Mouse (Mus musculus): ENCODE results near the gene Uqcc2. TPM values are rescaled to one million over a fixed set of nuclear protein-coding genes. Genes with fewer than 3 reads are reported as not detected.

Uqcc2 gene
- 345 and 346 TPM in 2 replicates for polyA plus RNA-seq (2014; fragmentation: Nextera tagmentation; extraction: Ambion mirVana)

- ATAC-seq (ENCODE audit: insufficient read depth, low FRiP score, low TSS enrichment) = peak; percentile 86
- 0% methylated on average over 46 of the region's 46 CpGs for WGBS
- peak within 1 kb of the TSS; percentile 44 for H3K4me3 ChIP-seq (ENCODE audit: low read depth, low read length)
- peaks cover 23% of the 10 kb centered on the region for H3K4me1 ChIP-seq (ENCODE audit: control insufficient read depth, insufficient read depth, low read length)
- H3K4me2 ChIP-seq (ENCODE audit: low read depth) = peak within 1 kb of the TSS; percentile 42
- H3K36me3 ChIP-seq (ENCODE audit: control insufficient read depth, insufficient read depth, low read length) = no peaks in the 10 kb centered on the region
- H3K9ac ChIP-seq (ENCODE audit: low read length) = peak within 1 kb of the TSS; percentile 71
- peak; percentile 99 for DNase-seq (ENCODE audit: low spot score)
- H3K27me3 ChIP-seq (ENCODE audit: control insufficient read depth, insufficient read depth, low read length) = no peaks in the 10 kb centered on the region
- H3K27ac ChIP-seq (ENCODE audit: low read depth, low read length) = 0 out of 2 replicates have a peak within 1 kb of the TSS, but pooled peaks have one; percentile 1
- H3K9me3 ChIP-seq (ENCODE audit: control insufficient read depth, low read length) = no peaks in the 10 kb centered on the region
Observed at GRCm38 (mm10) chr17:27133551-27134141, at the start of gene Uqcc2. Gene Uqcc2, minus strand, starts transcription at chr17:27133916.

GRCm38 (mm10) chr17:27182401-27182800, 48.7 kb upstream of the Uqcc2 start:
- 75% methylated on average over 5 of the region's 5 CpGs for WGBS
- H3K36me3 ChIP-seq (ENCODE audit: control insufficient read depth, insufficient read depth, low read length) = no peaks in the 10 kb centered on the region
- no peak overlapping the region for H3K4me3 ChIP-seq (ENCODE audit: low read depth, low read length)
- no peaks in the 10 kb centered on the region for H3K27me3 ChIP-seq (ENCODE audit: control insufficient read depth, insufficient read depth, low read length)
- H3K4me1 ChIP-seq (ENCODE audit: control insufficient read depth, insufficient read depth, low read length) = no peaks in the 10 kb centered on the region
- DNase-seq (ENCODE audit: low spot score) = no peak
- no peak overlapping the region for H3K27ac ChIP-seq (ENCODE audit: low read depth, low read length)
- no peaks in the 10 kb centered on the region for H3K9me3 ChIP-seq (ENCODE audit: control insufficient read depth, low read length)
- H3K4me2 ChIP-seq (ENCODE audit: low read depth) = no peak overlapping the region
- no peak for ATAC-seq (ENCODE audit: insufficient read depth, low FRiP score, low TSS enrichment)
- no peak overlapping the region for H3K9ac ChIP-seq (ENCODE audit: low read length)

- Histone ChIP-seq H3K27me3 (ENCODE audit: control insufficient read depth, insufficient read depth, low read length) (no peaks in the 10 kb centered on the region), H3K9me3 (ENCODE audit: control insufficient read depth, low read length) (no peaks in the 10 kb centered on the region), H3K4me1 (ENCODE audit: control insufficient read depth, insufficient read depth, low read length) (0 out of 2 replicates have a peak, but pooled peaks cover under 1% of the 10 kb centered on the region), H3K4me3 (ENCODE audit: low read depth, low read length) (no peak overlapping the region), H3K27ac (ENCODE audit: low read depth, low read length) (no peak overlapping the region), H3K36me3 (ENCODE audit: control insufficient read depth, insufficient read depth, low read length) (no peaks in the 10 kb centered on the region), H3K4me2 (ENCODE audit: low read depth) (no peak overlapping the region), H3K9ac (ENCODE audit: low read length) (no peak overlapping the region)
- DNase-seq (ENCODE audit: low spot score) (peak; percentile 33), ATAC-seq (ENCODE audit: insufficient read depth, low FRiP score, low TSS enrichment) (no peak)
- WGBS = 27% methylated on average over 3 of the region's 3 CpGs
Observed at GRCm38 (mm10) chr17:27181666-27182065, 48.0 kb upstream of the Uqcc2 start.

GRCm38 (mm10) chr17:27179681-27180280, 46.1 kb upstream of the Uqcc2 start:
- DNase-seq (ENCODE audit: low spot score) (no peak), ATAC-seq (ENCODE audit: insufficient read depth, low FRiP score, low TSS enrichment) (no peak)
- H3K9ac ChIP-seq (ENCODE audit: low read length) = no peak overlapping the region
- peaks cover 17% of the 10 kb centered on the region for H3K4me1 ChIP-seq (ENCODE audit: control insufficient read depth, insufficient read depth, low read length)
- H3K27ac ChIP-seq (ENCODE audit: low read depth, low read length) = no peak overlapping the region
- 57% methylated on average over 12 of the region's 12 CpGs for WGBS
- H3K27me3 ChIP-seq (ENCODE audit: control insufficient read depth, insufficient read depth, low read length) = no peaks in the 10 kb centered on the region
- no peaks in the 10 kb centered on the region for H3K9me3 ChIP-seq (ENCODE audit: control insufficient read depth, low read length)
- no peak overlapping the region for H3K4me2 ChIP-seq (ENCODE audit: low read depth)
- no peak overlapping the region for H3K4me3 ChIP-seq (ENCODE audit: low read depth, low read length)
- no peaks in the 10 kb centered on the region for H3K36me3 ChIP-seq (ENCODE audit: control insufficient read depth, insufficient read depth, low read length)

GRCm38 (mm10) chr17:27178427-27179177, 44.9 kb upstream of the Uqcc2 start:
- Histone ChIP-seq H3K4me1 (ENCODE audit: control insufficient read depth, insufficient read depth, low read length) (peaks cover 17% of the 10 kb centered on the region), H3K9ac (ENCODE audit: low read length) (no peak overlapping the region), H3K4me2 (ENCODE audit: low read depth) (no peak overlapping the region), H3K4me3 (ENCODE audit: low read depth, low read length) (no peak overlapping the region), H3K27ac (ENCODE audit: low read depth, low read length) (no peak overlapping the region), H3K9me3 (ENCODE audit: control insufficient read depth, low read length) (no peaks in the 10 kb centered on the region), H3K27me3 (ENCODE audit: control insufficient read depth, insufficient read depth, low read length) (no peaks in the 10 kb centered on the region), H3K36me3 (ENCODE audit: control insufficient read depth, insufficient read depth, low read length) (no peaks in the 10 kb centered on the region)
- DNase-seq (ENCODE audit: low spot score) (no peak), ATAC-seq (ENCODE audit: insufficient read depth, low FRiP score, low TSS enrichment) (no peak)
- WGBS = 85% methylated on average over 17 of the region's 17 CpGs

GRCm38 (mm10) chr17:27178019-27178418, 44.3 kb upstream of the Uqcc2 start:
- no peak for DNase-seq (ENCODE audit: low spot score)
- Histone ChIP-seq H3K36me3 (ENCODE audit: control insufficient read depth, insufficient read depth, low read length) (no peaks in the 10 kb centered on the region), H3K9ac (ENCODE audit: low read length) (no peak overlapping the region), H3K4me1 (ENCODE audit: control insufficient read depth, insufficient read depth, low read length) (peaks cover 17% of the 10 kb centered on the region), H3K4me2 (ENCODE audit: low read depth) (no peak overlapping the region), H3K27ac (ENCODE audit: low read depth, low read length) (no peak overlapping the region), H3K27me3 (ENCODE audit: control insufficient read depth, insufficient read depth, low read length) (no peaks in the 10 kb centered on the region), H3K9me3 (ENCODE audit: control insufficient read depth, low read length) (no peaks in the 10 kb centered on the region), H3K4me3 (ENCODE audit: low read depth, low read length) (no peak overlapping the region)
- ATAC-seq (ENCODE audit: insufficient read depth, low FRiP score, low TSS enrichment) = no peak
- WGBS = 92% methylated on average over 9 of the region's 9 CpGs

GRCm38 (mm10) chr17:27176754-27177153, 43.0 kb upstream of the Uqcc2 start:
- Histone ChIP-seq H3K27ac (ENCODE audit: low read depth, low read length) (no peak overlapping the region; the same call in 1 of the 2 replicates), H3K4me2 (ENCODE audit: low read depth) (no peak overlapping the region), H3K4me3 (ENCODE audit: low read depth, low read length) (no peak overlapping the region), H3K4me1 (ENCODE audit: control insufficient read depth, insufficient read depth, low read length) (peaks cover 17% of the 10 kb centered on the region), H3K27me3 (ENCODE audit: control insufficient read depth, insufficient read depth, low read length) (no peaks in the 10 kb centered on the region), H3K9me3 (ENCODE audit: control insufficient read depth, low read length) (no peaks in the 10 kb centered on the region), H3K36me3 (ENCODE audit: control insufficient read depth, insufficient read depth, low read length) (no peaks in the 10 kb centered on the region), H3K9ac (ENCODE audit: low read length) (no peak overlapping the region)
- WGBS = 88% methylated on average over 4 of the region's 4 CpGs
- DNase-seq (ENCODE audit: low spot score) (no peak), ATAC-seq (ENCODE audit: insufficient read depth, low FRiP score, low TSS enrichment) (no peak)

- H3K27ac ChIP-seq (ENCODE audit: low read depth, low read length) = peak overlapping the region; percentile 50
- ATAC-seq (ENCODE audit: insufficient read depth, low FRiP score, low TSS enrichment) = no peak
- 77% methylated on average over 3 of the region's 3 CpGs for WGBS
Observed at GRCm38 (mm10) chr17:27176287-27176686, 42.6 kb upstream of the Uqcc2 start.

More at GRCm38 (mm10) chr17:27176287-27176686, 42.6 kb upstream of the Uqcc2 start:
- no peaks in the 10 kb centered on the region for H3K9me3 ChIP-seq (ENCODE audit: control insufficient read depth, low read length)
- H3K36me3 ChIP-seq (ENCODE audit: control insufficient read depth, insufficient read depth, low read length) = no peaks in the 10 kb centered on the region
- H3K4me1 ChIP-seq (ENCODE audit: control insufficient read depth, insufficient read depth, low read length) = peaks cover 17% of the 10 kb centered on the region
- H3K9ac ChIP-seq (ENCODE audit: low read length) = no peak overlapping the region
- no peak overlapping the region for H3K4me3 ChIP-seq (ENCODE audit: low read depth, low read length)
- no peak for DNase-seq (ENCODE audit: low spot score)
- H3K4me2 ChIP-seq (ENCODE audit: low read depth) = no peak overlapping the region
- H3K27me3 ChIP-seq (ENCODE audit: control insufficient read depth, insufficient read depth, low read length) = no peaks in the 10 kb centered on the region
